Mouse (Mus musculus) neural tube, embryonic 13.5 days (tissue): ENCODE measurements around the gene Bphl. TPM values are rescaled to one million over a fixed set of nuclear protein-coding genes. Genes with fewer than 3 reads are reported as not detected.

ENCODE experiments used
- ATAC-seq: fragments of 200-750 bp; cut with Nextera tagmentation; 2 replicates; pipeline ENCODE4 v1.8.0; 2017; ENCODE audit warnings: low read depth, mild to moderate bottlenecking, moderate TSS enrichment, moderate library complexity
- H3K27ac ChIP-seq: fragments of 300-500 bp; sonication (generic); replicated peaks from 2 replicates; pipeline ENCODE4 v1.5.1; 2015; ENCODE audit warnings: moderate library complexity, mild to moderate bottlenecking, inconsistent platforms
- H3K27me3 ChIP-seq: fragments of 300-500 bp; sonication (generic); 2 replicates; pipeline ENCODE4 v1.6.1; 2015; ENCODE audit warnings: mild to moderate bottlenecking, inconsistent platforms
- H3K36me3 ChIP-seq: fragments of 300-500 bp; sonication (generic); 2 replicates; pipeline ENCODE4 v1.6.1; 2015; ENCODE audit warnings: mild to moderate bottlenecking, inconsistent platforms
- H3K4me1 ChIP-seq: fragments of 300-500 bp; sonication (generic); replicated peaks from 2 replicates; pipeline ENCODE4 v1.6.1; 2015; ENCODE audit warnings: inconsistent platforms
- H3K4me2 ChIP-seq: fragments of 300-500 bp; sonication (generic); 2 replicates; pipeline ENCODE4 v1.6.1; 2015; ENCODE audit warnings: inconsistent platforms, mild to moderate bottlenecking, moderate library complexity
- H3K4me3 ChIP-seq: fragments of 300-500 bp; sonication (generic); 2 replicates; pipeline ENCODE4 v1.5.1; 2015; ENCODE audit warnings: mild to moderate bottlenecking, inconsistent platforms
- H3K9ac ChIP-seq: fragments of 300-500 bp; sonication (generic); 2 replicates; pipeline ENCODE4 v1.6.1; 2015; ENCODE audit warnings: moderate library complexity, mild to moderate bottlenecking, inconsistent platforms
- H3K9me3 ChIP-seq: fragments of 300-500 bp; sonication (generic); 2 replicates; pipeline ENCODE4 v1.6.1; 2016; ENCODE audit warnings: inconsistent platforms
- WGBS: fragments of 180-500 bp; shearing (Covaris S2); methylation state at CpG from one replicate; pipeline ENCODE4 v1.1.7; 2015; 5-methylcytosine and 5-hydroxymethylcytosine counted together
- polyA plus RNA-seq: library from polyadenylated mRNA; unstranded; fragments of >200 nt; fragmentation: Nextera tagmentation; extraction: Ambion mirVana; gene quantifications from 2 replicates; pipeline ENCODE4 v1.2.1, GENCODE M21; 2015

Bphl gene
- polyA plus RNA-seq, 1 experiment from 2014 or later: 49.5 TPM

GRCm38 (mm10) chr13:34036726-34037125 lies 671 bp upstream of the Bphl start:
- H3K4me1 ChIP-seq: peaks cover 21% of the 10 kb centered on the region
- H3K27me3 ChIP-seq: no peaks in the 10 kb centered on the region
- H3K9ac ChIP-seq: peak overlapping the region; percentile 86
- peak; percentile 4 for ATAC-seq
- no peak overlapping the region; the same call in 1 of the 2 replicates for H3K4me2 ChIP-seq
- H3K9me3 ChIP-seq: 0 out of 2 replicates have a peak, but pooled peaks cover 4% of the 10 kb centered on the region
- peaks cover 17% of the 10 kb centered on the region for H3K36me3 ChIP-seq
- H3K4me3 ChIP-seq: 0 out of 2 replicates have a peak overlapping the region, but pooled peaks have one; percentile 71
- 80% methylated on average over 5 of the region's 5 CpGs for WGBS
- H3K27ac ChIP-seq: peak overlapping the region; percentile 88

- Histone ChIP-seq H3K9me3 (0 out of 2 replicates have a peak, but pooled peaks cover 4% of the 10 kb centered on the region), H3K27me3 (no peaks in the 10 kb centered on the region), H3K36me3 (peaks cover 10% of the 10 kb centered on the region; the same call in 1 of the 2 replicates), H3K27ac (peak overlapping the region; percentile 88), H3K4me2 (peak overlapping the region; percentile 68), H3K4me1 (peaks cover 25% of the 10 kb centered on the region), H3K9ac (peak overlapping the region; percentile 86), H3K4me3 (peak overlapping the region; percentile 71)
- ATAC-seq: peak; percentile 21; the same call in 1 of the 2 replicates
- 48% methylated on average over 5 of the region's 5 CpGs for WGBS
Observed at GRCm38 (mm10) chr13:34038056-34038432, 647 bp downstream of the Bphl start.

- 0 out of 2 replicates have a peak, but pooled peaks cover 2% of the 10 kb centered on the region for H3K36me3 ChIP-seq
- peak overlapping the region; percentile 71 for H3K4me3 ChIP-seq
- H3K9me3 ChIP-seq: 0 out of 2 replicates have a peak, but pooled peaks cover 4% of the 10 kb centered on the region
- no peak for ATAC-seq
- no peaks in the 10 kb centered on the region for H3K27me3 ChIP-seq
- peak overlapping the region; percentile 86; the same call in 1 of the 2 replicates for H3K9ac ChIP-seq
- peaks cover 25% of the 10 kb centered on the region for H3K4me1 ChIP-seq
- H3K27ac ChIP-seq: no peak overlapping the region
- peak overlapping the region; percentile 68 for H3K4me2 ChIP-seq
- WGBS: 47% methylated on average over 8 of the region's 8 CpGs
Observed at GRCm38 (mm10) chr13:34038901-34039341, 1.5 kb downstream of the Bphl start.

- no peaks in the 10 kb centered on the region for H3K27me3 ChIP-seq
- H3K27ac ChIP-seq: no peak overlapping the region
- H3K4me1 ChIP-seq: peaks cover 25% of the 10 kb centered on the region
- 0 out of 2 replicates have a peak, but pooled peaks cover 4% of the 10 kb centered on the region for H3K9me3 ChIP-seq
- no peaks in the 10 kb centered on the region for H3K36me3 ChIP-seq
- H3K4me3 ChIP-seq: no peak overlapping the region
- no peak for ATAC-seq
- no peak overlapping the region for H3K4me2 ChIP-seq
- no peak overlapping the region for H3K9ac ChIP-seq
- 88% methylated on average over 3 of the region's 3 CpGs for WGBS
Observed at GRCm38 (mm10) chr13:34040091-34040490, 2.7 kb downstream of the Bphl start.

- 76% methylated on average over 7 of the region's 7 CpGs for WGBS
- no peak for ATAC-seq
Observed at GRCm38 (mm10) chr13:34043716-34044393, 6.5 kb downstream of the Bphl start.

GRCm38 (mm10) chr13:34045511-34046249 lies 8.3 kb downstream of the Bphl start:
- WGBS: 64% methylated on average over 5 of the region's 5 CpGs

More at GRCm38 (mm10) chr13:34043716-34044393, 6.5 kb downstream of the Bphl start:
- H3K4me1 ChIP-seq: peaks cover 12% of the 10 kb centered on the region
- H3K4me3 ChIP-seq: no peak overlapping the region
- no peak overlapping the region for H3K4me2 ChIP-seq
- no peaks in the 10 kb centered on the region for H3K27me3 ChIP-seq
- H3K9me3 ChIP-seq: 0 out of 2 replicates have a peak, but pooled peaks cover 4% of the 10 kb centered on the region
- no peak overlapping the region for H3K27ac ChIP-seq
- no peak overlapping the region for H3K9ac ChIP-seq
- H3K36me3 ChIP-seq: peaks cover 14% of the 10 kb centered on the region

GRCm38 (mm10) chr13:34046421-34047012 lies 9.1 kb downstream of the Bphl start:
- H3K27ac ChIP-seq: no peak overlapping the region
- peak overlapping the region; percentile 22; the same call in 1 of the 2 replicates for H3K9ac ChIP-seq
- H3K4me3 ChIP-seq: no peak overlapping the region
- H3K4me2 ChIP-seq: no peak overlapping the region
- ATAC-seq: peak; percentile 93
- 41% methylated on average over 11 of the region's 11 CpGs for WGBS
- H3K4me1 ChIP-seq: peaks cover 9% of the 10 kb centered on the region
- H3K36me3 ChIP-seq: peaks cover 30% of the 10 kb centered on the region
- H3K9me3 ChIP-seq: no peaks in the 10 kb centered on the region
- H3K27me3 ChIP-seq: no peaks in the 10 kb centered on the region

More at GRCm38 (mm10) chr13:34045511-34046249, 8.3 kb downstream of the Bphl start:
- ATAC-seq: no peak
- H3K27ac ChIP-seq: no peak overlapping the region
- no peak overlapping the region for H3K9ac ChIP-seq
- H3K9me3 ChIP-seq: no peaks in the 10 kb centered on the region
- H3K4me3 ChIP-seq: no peak overlapping the region
- no peaks in the 10 kb centered on the region for H3K27me3 ChIP-seq
- peaks cover 24% of the 10 kb centered on the region for H3K36me3 ChIP-seq
- peaks cover 9% of the 10 kb centered on the region for H3K4me1 ChIP-seq
- H3K4me2 ChIP-seq: no peak overlapping the region

- peaks cover 39% of the 10 kb centered on the region for H3K36me3 ChIP-seq
- WGBS: 87% methylated on average over 3 of the region's 3 CpGs
- H3K27ac ChIP-seq: no peak overlapping the region
- no peaks in the 10 kb centered on the region for H3K9me3 ChIP-seq
- H3K4me3 ChIP-seq: no peak overlapping the region
- no peaks in the 10 kb centered on the region for H3K27me3 ChIP-seq
- H3K4me1 ChIP-seq: peaks cover 6% of the 10 kb centered on the region
- 0 out of 2 replicates have a peak overlapping the region, but pooled peaks have one; percentile 12 for H3K9ac ChIP-seq
- H3K4me2 ChIP-seq: no peak overlapping the region
- ATAC-seq: no peak
Observed at GRCm38 (mm10) chr13:34047526-34047925, 10.1 kb downstream of the Bphl start.

- WGBS: 90% methylated on average over 8 of the region's 8 CpGs
- no peaks in the 10 kb centered on the region for H3K9me3 ChIP-seq
- H3K27ac ChIP-seq: no peak overlapping the region
- H3K36me3 ChIP-seq: peaks cover 55% of the 10 kb centered on the region
- H3K4me2 ChIP-seq: no peak overlapping the region
- ATAC-seq: no peak
- H3K4me3 ChIP-seq: no peak overlapping the region
- no peaks in the 10 kb centered on the region for H3K27me3 ChIP-seq
- no peak overlapping the region for H3K9ac ChIP-seq
- peaks cover 4% of the 10 kb centered on the region for H3K4me1 ChIP-seq
Observed at GRCm38 (mm10) chr13:34050479-34050878, 13.1 kb downstream of the Bphl start.

GRCm38 (mm10) chr13:34051692-34052091 lies 14.3 kb downstream of the Bphl start:
- Histone ChIP-seq H3K9me3 (no peaks in the 10 kb centered on the region), H3K4me3 (no peak overlapping the region), H3K9ac (no peak overlapping the region), H3K4me1 (peaks cover 2% of the 10 kb centered on the region), H3K27me3 (no peaks in the 10 kb centered on the region), H3K36me3 (peaks cover 63% of the 10 kb centered on the region), H3K4me2 (no peak overlapping the region), H3K27ac (no peak overlapping the region)
- WGBS: 97% methylated on average over 3 of the region's 3 CpGs
- ATAC-seq: no peak

- Histone ChIP-seq H3K4me1 (no peaks in the 10 kb centered on the region), H3K27me3 (no peaks in the 10 kb centered on the region), H3K36me3 (peaks cover 57% of the 10 kb centered on the region), H3K4me3 (no peak overlapping the region), H3K9me3 (no peaks in the 10 kb centered on the region), H3K27ac (no peak overlapping the region), H3K4me2 (no peak overlapping the region), H3K9ac (no peak overlapping the region)
- WGBS: 78% methylated on average over 13 of the region's 13 CpGs
- ATAC-seq: no peak
Observed at GRCm38 (mm10) chr13:34053673-34054282, 16.4 kb downstream of the Bphl start.
